Mouse (Mus musculus) heart, postnatal 14 days (tissue): ENCODE measurements around the gene Npas3. TPM values are rescaled to one million over a fixed set of nuclear protein-coding genes. Genes with fewer than 3 reads are reported as not detected.

Experiments used
- DNase-seq, 2 experiments: peaks; one replicate each; pipeline ENCODE4 v3.0.0; 2021 to 2022
- intact Hi-C: fragments of 180-260 bp; cut with DNase I; formaldehyde crosslinking; loops from one replicate; pipeline ENCODE4 v1.15.1; 2025
- total RNA-seq, 2 experiments: library from RNA; stranded (reverse); gene quantifications; 2 replicates each; pipeline ENCODE4 v1.2.3; 2021

The Npas3 gene
- total RNA-seq, 2 experiments from 2014 or later = 0.90 to 1.1 TPM

DNA sequence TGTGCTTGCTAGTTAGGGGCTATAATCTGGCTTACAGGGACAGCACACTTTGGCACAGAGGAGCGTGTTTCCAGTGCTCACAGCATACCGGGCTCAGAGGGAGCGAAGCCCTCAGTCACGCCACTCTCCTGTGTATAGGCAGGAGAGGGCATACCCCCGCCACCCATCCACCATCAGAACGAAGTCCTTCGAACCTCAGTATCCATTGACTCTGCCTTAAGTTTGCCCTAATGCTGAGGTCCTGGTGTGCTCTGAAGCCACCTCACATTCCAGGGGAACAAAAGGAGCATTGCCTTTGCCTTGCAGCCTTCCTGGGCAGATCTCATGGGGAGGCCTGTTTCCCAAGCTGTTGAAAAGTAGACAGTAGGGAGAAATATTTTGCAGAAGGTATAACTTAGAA, 673.7 kb downstream of the Npas3 start:
- intact Hi-C loops = no loop called here

DNA sequence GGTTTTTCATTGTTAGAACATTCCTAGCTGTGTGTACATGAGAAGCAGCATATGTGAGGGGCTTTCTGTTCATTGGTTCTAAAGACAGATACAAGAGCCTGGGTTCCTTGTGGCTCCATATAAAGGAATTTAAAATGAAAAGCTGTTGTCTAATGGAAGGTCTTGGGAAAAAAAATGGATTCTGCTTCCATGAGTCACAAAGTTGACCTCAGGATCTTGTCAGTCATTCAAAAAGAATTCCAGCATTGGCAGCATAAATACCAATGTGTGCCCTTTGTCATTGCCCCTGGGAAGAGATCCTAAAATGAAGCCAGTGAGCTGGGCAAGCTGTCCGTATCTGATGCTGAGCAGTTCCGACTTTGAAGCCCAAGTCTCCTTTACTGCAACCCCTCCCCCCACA, 700.3 kb downstream of the Npas3 start:
- no peak for DNase-seq
- intact Hi-C loops = no loop called here

More for the DNA sequence above, 673.7 kb downstream of the Npas3 start:
- no peak for DNase-seq

DNA sequence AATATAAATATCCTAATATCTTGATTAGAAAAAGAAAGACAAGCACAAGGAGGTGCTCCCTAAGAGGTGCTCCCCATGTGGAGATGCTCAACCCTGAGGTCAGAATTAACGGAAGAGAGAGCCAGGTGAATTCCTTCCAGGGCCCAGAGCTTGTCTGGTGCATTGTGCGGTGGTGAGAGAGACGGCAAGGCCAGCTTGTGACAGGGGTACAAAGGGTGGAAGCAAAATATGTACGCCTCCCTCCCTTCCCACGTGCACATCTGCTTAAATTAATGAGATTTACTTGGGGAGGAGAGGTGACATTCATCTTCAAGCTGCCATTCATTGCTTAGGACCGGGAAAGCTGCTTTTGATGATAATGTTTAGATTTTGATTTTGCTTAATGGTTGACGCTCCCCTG, 713.5 kb downstream of the Npas3 start:
- intact Hi-C loops = no loop called here
- DNase-seq = no peak

DNA sequence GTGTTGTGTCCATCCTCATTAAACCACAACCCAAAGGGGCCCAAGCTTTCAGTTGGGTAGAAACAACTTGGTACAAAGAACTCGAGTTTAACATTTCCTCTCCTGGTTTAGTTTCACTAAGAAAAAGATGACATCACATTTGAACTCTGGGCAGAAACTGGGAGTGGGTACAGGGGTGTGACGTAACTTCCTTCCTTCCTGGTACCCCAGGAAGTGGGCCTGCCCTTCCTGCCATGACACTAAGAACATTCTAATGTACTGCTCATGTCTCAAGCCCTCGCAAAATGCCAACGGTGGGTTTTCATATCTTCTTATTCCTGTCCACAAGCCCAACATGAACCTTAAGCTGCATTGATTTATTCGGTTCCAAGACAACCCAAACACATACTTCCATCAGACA, 715.1 kb downstream of the Npas3 start:
- no peak for DNase-seq
- intact Hi-C loops = no loop called here

DNA sequence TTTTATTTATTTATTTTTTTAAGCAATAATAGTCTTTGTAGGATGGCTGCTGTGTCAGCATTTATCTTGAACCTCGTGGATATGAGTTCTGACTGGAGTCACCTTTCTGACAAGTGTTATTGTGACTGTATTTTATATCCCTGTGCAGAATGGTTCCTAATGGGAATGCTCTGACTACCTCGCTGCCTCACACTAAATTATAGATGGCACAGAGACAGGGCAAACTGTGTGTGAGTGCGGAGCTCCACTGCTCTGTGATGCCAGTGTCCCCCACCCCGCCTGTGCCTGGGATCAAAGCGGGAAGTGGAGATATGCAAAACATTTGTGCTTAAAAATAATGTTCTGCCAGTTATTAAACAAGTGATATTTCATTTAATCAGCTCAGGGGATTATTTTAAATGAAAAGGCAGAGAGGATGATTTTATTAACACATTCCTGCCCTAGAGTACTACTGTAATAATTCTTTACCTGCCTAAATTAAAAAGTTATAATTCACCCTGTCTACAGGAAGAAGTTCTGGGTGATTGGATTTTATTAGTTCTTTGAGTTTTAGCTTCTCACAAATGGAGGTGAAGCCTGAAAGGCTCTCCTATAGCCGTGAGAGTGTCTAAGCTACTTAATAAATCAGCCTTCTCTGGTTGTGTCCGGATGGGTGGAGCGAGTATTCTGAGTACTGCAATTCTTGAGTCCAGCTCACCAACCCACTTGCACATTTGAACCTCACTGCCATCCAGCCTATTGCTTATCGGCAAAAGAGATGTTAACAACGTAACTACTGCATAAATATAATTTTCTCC, 721.1 kb downstream of the Npas3 start:
- no peak for DNase-seq
- intact Hi-C loops = no loop called here

DNA sequence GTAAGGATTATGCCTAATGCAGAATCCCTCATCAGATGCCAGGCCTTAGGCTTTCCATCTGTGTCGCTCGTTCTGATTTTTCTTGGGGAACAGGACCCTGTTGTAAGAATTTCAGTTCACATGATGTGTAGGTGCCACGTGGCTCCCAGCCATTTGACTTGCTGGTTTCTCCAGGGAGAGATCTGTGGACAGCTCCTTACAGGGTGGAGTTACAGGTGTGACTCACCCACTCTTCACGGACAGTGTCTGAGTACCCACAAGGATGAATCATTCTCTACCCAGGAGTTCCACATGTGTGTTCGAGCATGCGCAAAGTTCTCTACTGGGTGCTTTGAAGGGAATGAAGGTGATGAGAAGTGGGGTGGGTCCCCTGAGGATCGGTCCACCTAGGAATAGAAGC, 722.2 kb downstream of the Npas3 start:
- intact Hi-C loops = no loop called here
- no peak for DNase-seq

DNA sequence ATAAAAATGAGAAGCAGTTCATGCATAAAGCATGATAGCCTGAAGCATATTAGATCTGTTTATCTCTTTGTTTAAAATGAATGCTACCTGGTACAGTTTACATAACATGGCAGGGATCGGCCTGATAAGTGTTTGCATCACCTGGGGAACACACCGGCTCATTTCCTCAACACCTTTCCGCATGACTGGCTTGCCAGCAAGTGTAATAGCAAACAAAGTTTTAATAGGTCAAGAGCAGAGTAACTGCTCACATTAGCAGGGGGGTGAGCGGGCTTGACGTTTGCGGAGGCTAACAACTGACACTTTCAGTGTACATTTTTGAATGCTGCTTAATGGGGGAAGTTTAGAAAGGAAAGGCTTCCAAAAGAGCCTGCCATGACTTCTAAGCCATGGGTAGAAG, 724.9 kb downstream of the Npas3 start:
- intact Hi-C loops = no loop called here
- DNase-seq = no peak

DNA sequence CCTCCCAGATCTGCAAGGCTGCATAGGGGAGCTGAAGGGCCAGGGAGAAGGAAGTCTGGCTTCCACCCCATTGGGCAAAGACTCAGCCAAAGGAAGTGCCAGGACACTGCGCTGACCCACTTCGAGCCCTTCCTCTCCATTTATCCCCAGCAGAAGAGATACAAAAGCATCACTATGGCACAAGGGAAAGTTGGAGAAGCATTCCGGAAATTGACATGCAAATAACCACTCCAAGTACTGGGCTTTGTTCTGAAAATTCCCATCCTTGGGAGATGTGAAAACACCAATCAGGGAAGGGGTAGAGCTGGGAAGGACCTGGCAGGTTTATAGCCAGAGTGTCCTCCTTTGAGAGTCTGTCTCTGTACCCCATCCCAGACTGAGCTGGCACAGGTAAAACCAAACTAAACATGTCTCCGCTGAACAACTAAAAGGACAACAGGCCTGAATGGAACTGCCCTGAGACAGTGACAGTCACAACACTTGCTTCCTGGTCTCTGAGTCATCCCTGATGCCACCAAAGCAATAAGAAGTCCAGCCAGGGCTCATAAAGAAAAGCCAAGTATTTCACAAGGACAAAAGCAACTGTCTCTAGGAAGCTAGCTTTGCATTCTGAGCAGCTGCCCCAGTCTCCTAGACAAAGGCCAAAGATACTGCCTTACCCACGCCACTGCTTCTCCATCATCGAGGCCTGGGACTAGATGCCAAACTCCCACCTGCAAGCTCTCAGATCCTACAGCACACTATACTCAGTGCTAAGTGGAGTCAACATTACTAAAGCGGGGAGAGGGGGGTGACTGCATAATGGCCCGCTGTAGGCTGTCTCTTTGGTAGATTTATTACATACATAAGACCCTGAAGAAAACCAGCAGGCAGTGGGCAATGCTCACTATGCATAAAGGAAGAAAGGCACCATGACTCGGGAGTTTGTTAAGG, 733.4 kb downstream of the Npas3 start:
- intact Hi-C loops = no loop called here
- no peak for DNase-seq

DNA sequence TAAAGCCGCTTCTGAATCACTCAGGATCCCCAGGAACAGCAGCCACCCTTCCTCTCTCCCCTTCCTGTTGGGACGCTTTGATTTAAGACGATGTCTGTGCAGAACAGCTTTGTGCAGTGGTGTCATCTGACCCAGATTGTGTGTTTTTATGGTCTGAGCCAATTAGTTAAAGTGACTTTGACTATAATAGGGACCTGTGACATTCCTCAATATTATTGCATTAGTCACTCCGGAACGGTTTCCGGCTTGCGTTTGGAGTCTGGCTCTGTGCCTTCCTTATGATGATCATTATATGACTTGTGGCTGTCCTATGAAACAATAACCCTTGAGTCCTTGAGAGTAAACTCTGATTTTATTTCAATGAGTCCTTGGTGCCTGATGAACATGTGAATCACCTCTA, 735.5 kb downstream of the Npas3 start:
- no peak for DNase-seq
- intact Hi-C loops = no loop called here

DNA sequence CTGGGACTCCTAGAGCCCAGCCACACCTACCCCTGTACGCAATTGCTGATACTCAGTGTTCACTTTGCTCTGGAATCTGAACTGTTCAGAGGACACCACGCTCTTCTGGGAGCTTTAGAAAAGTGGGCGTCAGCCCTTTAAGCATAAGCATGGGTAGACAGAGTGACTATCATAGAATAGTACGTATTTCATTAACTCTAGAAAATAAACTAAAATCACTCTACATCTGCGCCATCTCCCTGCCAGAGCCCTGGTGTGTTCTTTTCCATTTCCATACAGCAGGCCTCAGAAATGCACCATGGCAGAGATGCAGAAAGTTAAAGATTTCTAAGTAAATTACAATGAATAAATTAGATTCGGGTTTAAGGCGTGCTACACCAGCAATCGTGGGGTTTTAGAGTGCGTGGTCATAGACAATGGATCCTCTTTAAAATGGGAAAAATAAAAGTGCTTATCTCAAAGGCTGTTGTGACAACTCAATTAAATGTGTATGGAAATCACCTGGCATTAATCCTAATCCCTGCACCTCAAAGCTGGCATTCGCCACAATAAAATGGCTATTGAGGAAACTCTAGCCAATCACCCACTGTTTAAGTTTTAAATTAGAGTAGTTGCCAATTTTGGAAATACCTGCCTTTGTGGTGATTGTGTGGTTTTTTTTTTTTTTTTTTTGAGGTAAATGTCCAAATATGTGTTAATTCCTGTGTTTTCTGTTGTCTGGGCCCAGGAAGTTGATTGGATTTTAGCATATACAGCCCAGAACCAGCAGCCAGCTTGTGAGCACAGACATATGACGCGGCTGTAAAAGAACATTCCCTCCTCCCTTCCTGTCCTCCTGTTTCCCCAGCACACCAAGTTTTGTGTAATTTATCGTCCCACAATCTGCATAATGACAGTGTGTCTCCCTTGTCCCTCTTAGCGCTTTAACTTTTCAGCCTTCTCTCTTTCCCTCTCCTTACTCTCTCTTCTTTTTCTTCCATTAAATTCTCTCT, 737.7 kb downstream of the Npas3 start:
- intact Hi-C loops = no loop called here
- no peak for DNase-seq

DNA sequence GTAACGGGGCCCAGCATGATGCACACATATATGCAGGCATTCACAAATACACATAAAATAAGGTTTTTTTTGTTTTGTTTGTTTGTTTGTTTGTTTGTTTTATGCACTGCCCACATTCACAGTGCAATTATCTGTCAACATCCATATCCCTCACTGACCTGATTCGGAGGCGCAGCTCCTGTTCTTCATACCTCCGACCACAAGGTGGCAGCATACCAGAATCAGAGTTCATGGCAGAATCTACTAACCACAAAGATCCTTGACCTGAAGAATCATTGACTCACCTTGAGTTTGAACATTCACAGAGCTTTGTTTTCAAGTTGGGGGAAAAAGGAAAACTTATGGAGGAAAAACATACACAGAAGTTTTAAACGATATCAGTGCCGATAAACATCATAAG, 743.9 kb downstream of the Npas3 start:
- intact Hi-C loops = no loop called here
- peak in 1 of 2 experiments; percentile 22 for DNase-seq

DNA sequence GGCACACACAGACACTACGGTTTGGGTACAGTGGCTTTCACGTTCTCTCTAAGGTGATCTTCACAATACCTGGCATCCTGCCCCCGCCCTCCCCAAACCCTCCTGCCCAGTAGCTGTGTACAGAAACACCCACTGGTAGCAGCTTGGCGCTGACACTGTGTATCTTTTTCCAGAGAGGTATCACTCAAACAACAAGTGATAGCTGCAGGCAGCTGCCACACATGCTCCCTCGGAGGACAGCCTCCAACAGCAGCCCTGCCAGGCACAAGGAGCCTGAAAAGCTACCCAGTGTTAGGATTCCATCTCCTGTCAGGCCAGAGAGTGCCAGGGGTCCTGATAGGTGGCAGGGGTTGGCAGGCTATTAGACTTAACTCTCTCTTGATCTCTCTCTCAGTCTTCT, 747.2 kb downstream of the Npas3 start:
- DNase-seq = peak; percentile 37 to 40
- intact Hi-C loops = no loop called here

DNA sequence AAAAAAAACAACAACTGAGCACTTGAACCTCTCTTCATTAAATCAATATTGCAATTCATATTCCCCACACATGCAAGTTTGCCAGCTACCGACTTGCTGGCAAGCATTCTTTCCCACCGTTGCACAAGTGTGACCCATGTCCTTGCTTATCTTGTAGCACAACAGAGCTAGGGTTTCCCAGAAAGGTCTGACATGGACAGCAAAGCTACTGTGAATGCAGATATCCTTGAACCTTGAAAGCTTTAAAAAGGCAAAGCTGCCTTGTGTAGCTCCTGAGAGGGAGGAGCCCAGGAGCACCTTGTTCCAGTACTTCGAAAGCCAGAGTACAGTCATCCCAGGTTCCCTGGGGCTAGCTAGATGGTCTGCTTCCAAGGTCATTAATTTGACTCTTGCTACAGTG, 748.7 kb downstream of the Npas3 start:
- intact Hi-C loops = no loop called here

DNA sequence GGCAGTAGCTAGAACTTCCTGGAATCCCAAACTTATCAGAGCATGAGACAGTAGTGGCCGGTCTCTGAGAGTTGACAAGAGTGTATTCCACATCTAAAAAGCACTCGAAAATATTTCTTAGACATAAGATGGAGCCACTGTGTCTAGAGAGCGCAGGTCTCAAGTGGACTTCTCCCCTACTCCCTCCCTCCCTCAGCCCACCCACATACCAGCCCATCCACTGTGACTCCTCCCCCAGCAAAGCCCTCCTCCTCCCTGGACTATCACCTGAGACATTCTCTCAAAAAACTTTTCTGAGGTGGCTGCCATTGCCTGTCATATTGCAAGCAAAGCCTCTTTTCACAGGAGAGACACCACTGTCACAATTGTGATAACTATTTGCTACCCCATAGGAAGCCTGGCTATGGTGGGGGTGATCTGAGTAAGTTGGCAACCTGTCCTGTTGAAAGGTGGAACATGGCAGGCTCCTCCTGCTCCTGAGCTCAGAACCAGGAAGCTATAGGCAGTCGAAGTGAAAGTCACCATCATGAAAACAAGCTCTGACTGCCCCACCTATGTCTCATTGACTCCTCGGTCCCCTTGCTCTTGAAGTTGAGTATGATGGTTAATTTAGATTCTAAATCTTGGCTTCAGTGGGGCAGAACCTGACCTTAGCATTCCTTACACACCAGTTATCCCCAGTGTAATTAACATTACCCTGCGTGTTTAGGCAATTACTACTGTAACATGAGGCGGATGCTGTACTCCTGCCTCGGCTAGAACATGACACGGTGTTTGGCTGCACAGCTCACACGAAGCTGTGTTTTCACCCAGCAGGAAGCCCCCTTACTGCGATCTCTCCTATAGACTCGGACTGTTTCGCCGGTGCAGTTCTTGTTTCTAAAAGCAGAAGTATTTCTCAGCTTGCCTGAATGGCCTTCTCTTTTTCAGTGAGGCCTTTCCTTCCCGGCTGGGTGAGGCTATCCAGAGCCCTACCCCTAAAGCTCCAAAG, 751.5 kb downstream of the Npas3 start:
- intact Hi-C loops = no loop called here
- DNase-seq = no peak

More for the DNA sequence above, 748.7 kb downstream of the Npas3 start:
- DNase-seq = no peak

DNA sequence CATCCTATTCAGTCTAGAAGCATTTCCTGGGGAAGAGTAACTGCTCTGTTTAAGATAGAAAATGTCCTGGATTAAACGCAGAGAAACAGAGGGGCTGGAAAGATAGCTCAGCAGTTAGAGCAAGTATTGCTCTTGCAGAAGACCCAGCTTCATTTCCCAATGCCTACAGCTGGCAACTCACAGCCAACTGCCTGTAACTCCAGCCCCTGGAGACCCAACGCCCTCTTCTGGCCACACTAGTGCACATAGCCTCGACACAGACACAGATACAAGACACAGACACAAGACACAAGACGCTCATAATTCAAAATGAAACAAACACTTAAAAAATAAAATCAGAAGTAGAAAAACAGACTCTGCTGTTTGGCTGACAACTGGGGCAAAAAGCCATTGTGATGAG, 754.0 kb downstream of the Npas3 start:
- no peak for DNase-seq
- intact Hi-C loops = no loop called here

DNA sequence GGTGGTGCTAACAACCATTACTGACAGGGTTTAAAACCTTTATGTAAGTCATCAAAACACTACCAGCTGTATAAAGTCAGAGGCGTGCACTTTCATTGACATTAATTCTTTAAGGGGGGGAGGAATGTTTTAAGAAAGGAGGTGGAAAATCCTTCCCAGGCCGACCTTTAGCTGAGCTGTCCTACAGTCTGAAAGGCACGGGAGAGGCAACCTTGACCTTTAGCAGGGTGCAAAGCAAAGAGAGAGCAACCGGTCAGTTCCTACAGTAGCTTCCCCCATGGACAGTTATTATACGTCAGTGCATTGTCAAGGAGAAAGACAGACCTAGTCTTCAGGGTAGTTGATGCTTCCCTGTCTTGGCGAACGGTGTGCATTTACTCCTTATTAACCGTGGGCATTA, 756.1 kb downstream of the Npas3 start:
- no peak for DNase-seq
- intact Hi-C loops = no loop called here

DNA sequence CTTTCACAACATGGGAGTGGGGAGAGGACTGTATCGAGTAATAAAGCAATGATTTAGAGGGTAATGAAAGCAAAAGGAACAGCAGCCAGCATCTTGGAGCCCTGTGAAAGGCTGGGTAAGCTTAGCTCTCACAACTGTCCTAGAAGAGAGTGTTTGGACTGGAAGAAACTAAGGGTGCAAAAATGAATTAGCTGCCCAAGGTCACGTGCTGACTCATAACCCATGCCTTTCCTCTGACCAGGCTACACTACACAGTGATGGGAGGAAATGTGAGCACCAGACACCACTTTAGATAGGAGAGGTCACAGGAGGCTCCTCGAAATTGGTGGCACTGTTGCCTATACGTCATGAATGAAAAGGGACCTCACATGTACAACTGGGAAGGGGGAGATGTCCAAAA, 757.1 kb downstream of the Npas3 start:
- no peak for DNase-seq
- intact Hi-C loops = no loop called here

DNA sequence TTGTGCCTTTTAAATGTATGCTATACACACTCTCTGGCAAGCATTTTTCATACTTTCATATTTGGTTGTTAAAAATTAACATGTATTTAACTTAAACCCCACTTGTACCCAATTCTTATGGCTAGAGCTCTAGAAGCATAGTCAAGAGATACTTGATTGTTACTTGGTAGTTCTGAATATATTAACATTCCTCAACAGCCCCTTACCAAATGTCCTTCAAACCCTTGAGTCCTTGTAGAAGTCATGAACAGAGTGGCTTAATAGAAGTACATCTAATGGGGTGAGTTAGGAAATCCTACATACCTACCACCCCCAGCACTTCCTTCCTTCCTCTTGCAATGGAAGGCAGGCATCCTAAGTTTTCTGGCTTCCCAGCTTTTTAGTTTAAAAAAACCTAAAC, 766.8 kb downstream of the Npas3 start:
- intact Hi-C loops = no loop called here
- DNase-seq = no peak

DNA sequence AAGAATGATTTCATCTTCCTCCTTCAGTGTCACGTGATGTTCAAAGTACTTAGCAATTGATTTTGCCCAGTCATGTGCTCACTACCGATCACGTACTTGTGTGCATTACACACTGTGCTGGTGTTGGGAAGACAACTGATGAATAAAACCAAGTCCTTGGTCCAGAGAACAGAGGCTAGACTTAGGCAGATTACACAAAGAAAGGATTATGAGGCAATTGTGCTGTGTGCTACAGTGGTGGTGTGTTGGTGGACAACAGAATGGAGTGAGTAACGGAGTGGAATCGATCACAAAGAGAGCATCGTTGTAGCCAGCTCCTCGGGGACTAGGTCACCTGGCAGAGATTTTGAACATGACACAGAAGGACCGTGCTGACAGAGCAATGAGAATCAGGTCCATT, 769.5 kb downstream of the Npas3 start:
- no peak for DNase-seq
- intact Hi-C loops = no loop called here
